Mouse (Mus musculus) lung, adult 2 months (tissue): ENCODE results near the gene Gtf3c6. TPM values are rescaled to one million over a fixed set of nuclear protein-coding genes. Genes with fewer than 3 reads are reported as not detected.

Experiments used
- DNase-seq: peaks from one replicate; pipeline ENCODE4 v3.0.0; 2022
- H3K4me1 ChIP-seq: fragments of 200-500 bp; 2 replicates; pipeline ENCODE4 v1.6.1; 2011; ENCODE audit warnings: low read length; ENCODE audit not compliant: control insufficient read depth, insufficient read depth
- H3K4me3 ChIP-seq: fragments of 200-500 bp; replicated peaks from 2 replicates; pipeline ENCODE3; 2011; ENCODE audit warnings: low read depth, mild to moderate bottlenecking, control low read depth, low read length; ENCODE audit errors: extremely low read depth
- CTCF ChIP-seq: fragments of 200-500 bp; IDR thresholded peaks from 2 replicates; pipeline ENCODE4 v1.5.1; 2011; ENCODE audit warnings: mild to moderate bottlenecking, low read length, control low read depth; ENCODE audit not compliant: insufficient read depth
- POLR2A ChIP-seq: fragments of 200-500 bp; IDR thresholded peaks from 2 replicates; pipeline ENCODE4 v1.6.1; 2011; ENCODE audit warnings: low read depth, mild to moderate bottlenecking, control low read depth, low read length, borderline replicate concordance; ENCODE audit errors: extremely low read depth
- WGBS: fragments of 180-500 bp; shearing (Covaris S2); methylation state at CpG from one replicate; pipeline ENCODE4 v1.1.7; 2018; 5-methylcytosine and 5-hydroxymethylcytosine counted together
- polyA plus RNA-seq: library from polyadenylated mRNA; depleted of rRNA; stranded (reverse); fragments of >200 nt; gene quantifications from 2 replicates; pipeline ENCODE4 v1.2.3, GENCODE M21; 2012; rRNA removed

Gtf3c6 gene
- polyA plus RNA-seq, 1 experiment = 6.3 TPM

- TF ChIP-seq CTCF (no peak), POLR2A (no peak)
- 88% methylated on average over 5 of the region's 5 CpGs for WGBS
- H3K4me1 ChIP-seq = no peaks in the 10 kb centered on the region
- no peak for DNase-seq
- no peak overlapping the region for H3K4me3 ChIP-seq
Observed at GRCm38 (mm10) chr10:40237826-40238225, 20.1 kb downstream of the Gtf3c6 start.

- H3K4me3 ChIP-seq = no peak overlapping the region
- TF ChIP-seq POLR2A (no peak), CTCF (no peak)
- WGBS = 91% methylated on average over 3 of the region's 3 CpGs
- no peak for DNase-seq
- H3K4me1 ChIP-seq = no peaks in the 10 kb centered on the region
Observed at GRCm38 (mm10) chr10:40233241-40233640, 24.7 kb downstream of the Gtf3c6 start.

GRCm38 (mm10) chr10:40232442-40232841, 25.5 kb downstream of the Gtf3c6 start:
- WGBS = 45% methylated on average over 7 of the region's 7 CpGs
- no peak for DNase-seq
- TF ChIP-seq POLR2A (no peak), CTCF (no peak)
- no peaks in the 10 kb centered on the region for H3K4me1 ChIP-seq
- no peak overlapping the region for H3K4me3 ChIP-seq

- no peak for DNase-seq
- no peak overlapping the region for H3K4me3 ChIP-seq
- H3K4me1 ChIP-seq = no peaks in the 10 kb centered on the region
- no peak for TF ChIP-seq POLR2A
- TF ChIP-seq CTCF = no peak
- 97% methylated on average over 1 of the region's 1 CpGs for WGBS
Observed at GRCm38 (mm10) chr10:40229725-40230124, 28.2 kb downstream of the Gtf3c6 start.

GRCm38 (mm10) chr10:40227660-40228303, 30.1 kb downstream of the Gtf3c6 start:
- DNase-seq = no peak
- Histone ChIP-seq H3K4me3 (no peak overlapping the region), H3K4me1 (no peaks in the 10 kb centered on the region)
- TF ChIP-seq POLR2A (no peak), CTCF (no peak)
- WGBS = 82% methylated on average over 4 of the region's 4 CpGs

- no peaks in the 10 kb centered on the region for H3K4me1 ChIP-seq
- no peak for DNase-seq
- WGBS = 56% methylated on average over 3 of the region's 3 CpGs
- no peak overlapping the region for H3K4me3 ChIP-seq
- TF ChIP-seq CTCF = no peak
- TF ChIP-seq POLR2A = no peak
Observed at GRCm38 (mm10) chr10:40218874-40219273, 39.0 kb downstream of the Gtf3c6 start.

GRCm38 (mm10) chr10:40212443-40213169, 45.3 kb downstream of the Gtf3c6 start:
- TF ChIP-seq POLR2A (no peak), CTCF (peak; percentile 87)
- 31% methylated on average over 13 of the region's 13 CpGs for WGBS
- DNase-seq = peak; percentile 77

More at GRCm38 (mm10) chr10:40212443-40213169, 45.3 kb downstream of the Gtf3c6 start:
- Histone ChIP-seq H3K4me1 (no peaks in the 10 kb centered on the region), H3K4me3 (no peak overlapping the region)

Other genes with a start within 250 kb of the Gtf3c6 start
- gene Mfsd4b1, start 232.8 kb downstream of the Gtf3c6 start, polyA plus RNA-seq = 0.96 and 1.1 TPM in 2 replicates
- gene Slc16a10, start 115.8 kb downstream of the Gtf3c6 start, polyA plus RNA-seq = 11.3 and 20.7 TPM in 2 replicates
- 1.5 and 2.2 TPM in 2 replicates for gene Rpf2, start 11.1 kb downstream of the Gtf3c6 start, polyA plus RNA-seq
- 6.2 and 14.9 TPM in 2 replicates for gene Amd1, start 44.1 kb upstream of the Gtf3c6 start, polyA plus RNA-seq
- gene Cdk19, start 81.5 kb upstream of the Gtf3c6 start, polyA plus RNA-seq = 10.9 and 21.5 TPM in 2 replicates